Mouse (Mus musculus) ovary, postnatal 10 days (tissue): Measurements from ENCODE around the gene Lpcat1.
A peak's percentile ranks its signal among the peaks of the same experiment; 100 is the strongest.

Experiments
- DNase-seq: peaks from one replicate; pipeline ENCODE4 v3.0.0; 2022; ENCODE audit warnings: low spot score

Gene Lpcat1

DNA sequence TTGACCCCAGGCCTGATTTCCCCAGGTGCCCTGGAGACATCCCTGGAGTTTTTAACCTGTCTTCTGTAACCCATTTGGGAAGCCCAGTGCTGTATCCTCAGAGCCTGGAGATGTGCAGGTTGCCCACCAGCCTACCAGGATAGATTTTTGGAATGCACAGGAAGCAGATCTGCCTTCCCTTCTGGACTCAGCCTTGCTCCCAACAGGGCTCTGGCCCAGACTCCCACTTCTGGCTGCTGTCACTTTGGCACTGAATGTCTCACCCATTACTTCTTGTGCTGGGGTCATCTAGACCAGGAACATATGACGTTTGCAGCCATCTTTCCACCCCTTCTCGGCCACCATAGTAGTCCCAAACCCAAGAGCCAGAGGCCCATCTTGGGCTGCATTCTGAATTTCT, 10.8 kb downstream of the Lpcat1 start:
- DNase-seq = no peak

DNA sequence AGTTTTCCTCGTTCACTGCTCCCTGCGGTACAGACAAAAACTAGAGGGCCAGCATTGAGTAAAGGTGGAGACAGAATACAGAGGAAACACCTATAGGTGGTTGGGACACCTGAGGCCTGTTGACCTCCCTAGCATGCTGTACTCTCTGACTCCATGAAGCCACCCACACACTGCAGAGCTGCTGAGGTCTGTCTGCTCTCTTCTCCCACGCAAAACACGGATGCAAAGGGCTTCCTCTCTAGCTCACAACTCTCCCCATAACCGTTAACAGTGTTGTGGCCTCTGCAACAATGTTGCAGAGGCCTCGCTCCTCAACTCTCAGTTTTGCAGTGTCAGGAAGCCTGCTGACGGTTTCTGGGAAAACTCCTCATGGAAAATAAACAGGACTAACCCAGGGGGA, 15.5 kb downstream of the Lpcat1 start:
- DNase-seq = no peak

DNA sequence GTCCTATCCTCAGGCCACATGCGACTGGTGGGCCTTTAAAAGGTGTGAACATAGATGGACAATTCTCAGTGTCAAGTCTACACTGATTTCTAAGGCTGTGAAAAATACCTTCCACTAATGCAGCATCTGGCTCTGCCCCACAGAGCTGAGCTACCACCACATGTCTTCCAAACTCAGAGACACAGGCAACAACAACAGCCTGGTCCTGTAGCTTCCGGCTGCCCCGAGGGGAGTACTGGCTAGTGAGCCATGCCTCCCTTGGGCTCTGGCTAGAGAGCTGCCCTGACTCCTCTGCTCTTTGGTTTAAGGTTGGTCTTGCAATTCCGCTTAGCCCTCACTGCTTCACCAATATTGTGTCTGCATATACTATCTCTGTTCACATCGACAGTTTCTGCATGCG, 16.3 kb downstream of the Lpcat1 start:
- DNase-seq = no peak

DNA sequence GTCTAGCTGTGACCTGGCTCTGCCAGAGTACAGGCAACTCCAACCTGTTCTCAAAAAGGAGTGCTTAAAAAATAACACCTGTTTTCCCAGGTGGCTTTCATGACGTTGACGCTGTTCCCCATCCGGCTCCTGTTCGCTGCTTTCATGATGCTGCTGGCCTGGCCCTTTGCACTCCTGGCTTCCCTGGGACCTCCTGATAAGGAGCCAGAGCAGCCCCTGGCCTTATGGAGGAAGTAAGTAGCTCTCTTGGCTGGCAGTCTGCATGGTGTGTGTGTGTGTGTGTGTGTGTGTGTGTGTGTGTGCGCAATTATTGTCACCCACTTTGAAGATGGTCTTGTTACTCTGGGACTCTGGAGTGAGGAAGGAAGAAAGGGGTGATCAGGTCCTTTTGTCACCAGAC, 17.2 kb downstream of the Lpcat1 start:
- DNase-seq = no peak

DNA sequence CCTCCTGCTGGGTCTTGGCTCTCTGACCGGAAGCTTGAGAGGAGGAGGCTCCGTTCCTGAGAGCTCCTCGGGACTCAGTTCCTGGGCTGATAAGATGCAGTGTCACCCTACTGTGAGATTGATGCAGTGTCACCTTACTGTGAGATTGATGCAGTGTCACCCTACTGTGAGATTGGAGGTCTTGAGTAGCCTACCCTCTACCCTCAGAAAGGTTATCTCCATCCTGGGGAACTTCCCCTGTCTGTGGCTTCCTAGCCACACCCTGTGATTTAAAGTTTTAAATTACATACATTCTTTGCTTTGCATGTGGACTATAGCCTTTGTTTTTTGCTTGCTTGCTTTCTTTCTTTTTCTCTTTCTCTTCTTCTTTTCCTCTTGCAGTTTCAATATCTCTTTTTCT, 21.1 kb downstream of the Lpcat1 start:
- no peak for DNase-seq

DNA sequence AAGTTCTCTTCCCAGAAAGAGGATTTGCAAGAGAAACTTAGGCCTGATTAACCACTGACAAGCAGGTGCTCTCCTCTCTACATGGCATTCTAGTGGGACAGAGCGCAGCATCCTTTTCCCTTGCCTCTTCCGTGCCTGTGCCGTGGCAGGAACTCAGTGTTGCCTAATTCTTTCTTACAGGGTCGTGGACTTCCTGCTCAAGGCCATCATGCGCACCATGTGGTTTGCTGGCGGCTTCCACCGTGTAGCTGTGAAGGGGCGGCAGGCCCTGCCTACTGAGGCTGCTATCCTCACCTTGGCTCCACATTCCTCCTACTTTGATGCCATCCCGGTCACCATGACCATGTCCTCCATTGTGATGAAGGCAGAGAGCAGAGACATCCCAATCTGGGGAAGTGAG, 21.7 kb downstream of the Lpcat1 start:
- DNase-seq = no peak

DNA sequence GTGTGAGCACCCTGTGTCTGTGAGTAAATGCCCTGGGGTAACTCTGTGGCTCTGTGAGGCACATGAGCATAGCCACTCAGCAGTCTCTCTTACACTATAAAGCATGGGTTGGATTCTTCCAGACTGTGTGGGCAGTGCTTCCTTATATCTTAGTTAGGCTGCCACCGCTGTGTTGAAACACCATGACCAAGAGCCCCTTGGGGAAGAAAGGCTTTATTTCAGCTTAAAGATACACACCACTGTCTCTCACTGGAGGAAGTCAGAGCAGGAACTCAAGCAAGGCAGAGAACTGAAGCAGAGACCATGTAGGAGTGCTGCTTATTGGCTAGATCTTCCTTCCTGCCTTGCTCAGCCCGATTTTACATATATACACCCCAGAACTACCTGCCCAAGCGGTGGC, 23.0 kb downstream of the Lpcat1 start:
- no peak for DNase-seq

- no peak for DNase-seq
Observed at GRCm38 (mm10) chr13:73490564-73491170, 23.7 kb downstream of the Lpcat1 start.

- DNase-seq = no peak
Observed at GRCm38 (mm10) chr13:73493183-73493582, 26.2 kb downstream of the Lpcat1 start.

DNA sequence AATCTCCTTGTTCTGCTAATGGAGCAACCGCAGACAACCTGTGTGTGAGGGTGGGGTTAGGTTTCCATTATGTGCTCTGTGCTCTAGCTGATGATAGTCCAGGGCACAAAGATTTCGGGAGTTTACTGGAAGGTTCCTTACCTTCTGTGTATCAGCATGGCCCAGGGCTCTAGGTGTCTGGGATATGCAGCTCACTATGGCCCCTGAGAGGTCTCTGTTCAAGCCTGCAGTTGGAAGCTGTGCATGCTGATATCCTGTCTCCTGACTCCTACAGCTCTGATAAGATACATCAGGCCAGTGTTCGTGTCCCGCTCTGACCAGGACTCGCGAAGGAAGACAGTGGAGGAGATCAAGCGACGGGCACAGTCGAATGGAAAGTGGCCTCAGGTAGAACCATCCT, 27.5 kb downstream of the Lpcat1 start:
- DNase-seq = no peak

GRCm38 (mm10) chr13:73496137-73496536, 29.1 kb downstream of the Lpcat1 start:
- no peak for DNase-seq

DNA sequence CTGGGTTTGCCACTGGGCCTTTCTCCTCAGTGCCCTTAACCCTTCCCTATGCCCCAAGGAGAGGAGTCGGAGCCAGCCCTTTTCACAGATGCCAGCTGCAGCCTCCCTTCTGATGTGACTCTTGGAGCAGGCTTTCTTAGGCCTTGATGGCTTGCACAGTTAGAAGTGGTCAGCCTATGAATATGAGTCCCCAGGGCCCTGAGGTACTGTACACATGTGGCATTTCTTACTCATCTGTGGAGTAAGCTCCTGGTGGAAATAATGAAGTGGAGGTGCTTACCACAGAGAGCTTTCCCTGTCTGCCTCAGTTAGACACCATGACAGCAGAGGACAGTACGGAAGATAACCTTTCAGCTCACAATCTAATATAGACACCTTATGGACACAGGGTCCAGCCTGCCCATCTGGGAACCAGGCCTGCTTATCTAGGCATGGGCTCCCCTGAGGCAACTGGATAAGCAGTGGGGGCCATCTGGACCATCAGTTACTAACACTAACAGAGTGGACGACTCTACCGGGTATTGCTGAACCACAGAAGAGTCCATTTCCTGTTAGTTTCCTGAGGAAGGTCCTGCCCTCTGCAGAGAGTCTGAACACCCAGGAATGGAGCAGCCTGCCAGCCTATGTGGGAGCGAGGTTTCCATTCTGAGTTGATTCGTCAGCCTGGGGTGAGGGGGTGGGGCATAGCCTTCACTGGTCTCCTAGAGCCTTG, 33.1 kb downstream of the Lpcat1 start:
- DNase-seq = no peak

- no peak for DNase-seq
Observed at GRCm38 (mm10) chr13:73502719-73503118, 35.7 kb downstream of the Lpcat1 start.

- DNase-seq = peak; percentile 50
Observed at GRCm38 (mm10) chr13:73505686-73506467, 38.9 kb downstream of the Lpcat1 start.

- DNase-seq = no peak
Observed at GRCm38 (mm10) chr13:73508817-73509550, 42.0 kb downstream of the Lpcat1 start.

DNA sequence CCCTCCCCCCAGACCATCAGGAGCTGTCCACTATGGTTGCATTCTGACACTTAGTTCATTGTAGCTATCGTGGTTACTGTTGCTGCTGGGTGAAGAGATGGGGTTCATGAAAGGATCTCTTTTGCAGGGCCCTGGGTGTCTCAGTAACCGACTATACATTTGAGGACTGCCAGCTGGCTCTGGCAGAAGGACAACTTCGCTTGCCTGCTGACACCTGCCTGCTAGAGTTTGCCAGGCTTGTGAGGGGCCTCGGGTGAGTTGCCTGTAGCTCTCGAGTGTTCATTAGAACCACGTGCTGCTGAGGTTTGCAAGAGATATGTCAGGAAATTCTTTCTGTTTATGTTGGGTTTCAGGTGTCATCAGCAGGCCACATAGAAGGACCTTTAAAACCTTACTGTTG, 42.9 kb downstream of the Lpcat1 start:
- DNase-seq = no peak

- peak; percentile 54 for DNase-seq
Observed at GRCm38 (mm10) chr13:73512776-73513673, 46.0 kb downstream of the Lpcat1 start.

DNA sequence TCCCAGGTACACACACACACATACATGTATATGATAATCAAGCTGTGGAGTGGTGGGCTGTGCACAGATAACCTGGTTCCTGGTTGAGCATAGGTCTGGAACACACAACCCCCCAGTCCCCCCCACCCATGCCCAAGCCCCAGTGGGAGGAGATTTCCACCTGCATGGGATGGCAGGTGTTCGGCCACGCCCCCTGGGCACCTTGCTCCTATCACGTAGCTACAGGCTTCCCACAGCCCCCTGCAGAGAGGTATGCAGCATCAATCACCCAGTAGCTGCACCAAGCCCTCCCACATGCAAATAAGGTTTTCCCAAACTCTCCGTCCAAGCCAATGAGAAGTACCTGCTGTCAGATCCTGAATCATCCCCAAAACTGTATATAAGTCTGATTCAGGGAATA, 49.9 kb downstream of the Lpcat1 start:
- no peak for DNase-seq

GRCm38 (mm10) chr13:73533716-73534115, 66.7 kb downstream of the Lpcat1 start:
- DNase-seq = no peak

DNA sequence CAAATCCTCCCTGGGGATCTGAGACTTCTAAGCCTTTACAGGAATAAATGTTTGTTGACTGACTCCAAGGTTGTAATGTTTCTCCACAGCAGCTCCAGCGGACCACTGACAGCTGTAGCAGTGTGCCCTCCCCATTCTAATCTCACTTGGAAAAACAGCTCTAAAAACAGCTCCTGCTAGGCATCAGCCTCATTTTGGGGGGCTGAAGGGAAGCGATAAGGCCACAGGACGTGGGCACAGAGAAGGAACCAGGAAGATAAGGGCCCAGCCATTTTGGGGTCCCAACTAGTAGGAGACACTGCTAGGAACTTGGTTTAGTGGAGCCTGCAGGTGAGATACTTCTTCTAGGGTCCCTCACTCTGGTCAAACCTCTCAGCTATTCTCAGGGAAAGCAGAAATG, 68.3 kb downstream of the Lpcat1 start:
- DNase-seq = no peak

DNA sequence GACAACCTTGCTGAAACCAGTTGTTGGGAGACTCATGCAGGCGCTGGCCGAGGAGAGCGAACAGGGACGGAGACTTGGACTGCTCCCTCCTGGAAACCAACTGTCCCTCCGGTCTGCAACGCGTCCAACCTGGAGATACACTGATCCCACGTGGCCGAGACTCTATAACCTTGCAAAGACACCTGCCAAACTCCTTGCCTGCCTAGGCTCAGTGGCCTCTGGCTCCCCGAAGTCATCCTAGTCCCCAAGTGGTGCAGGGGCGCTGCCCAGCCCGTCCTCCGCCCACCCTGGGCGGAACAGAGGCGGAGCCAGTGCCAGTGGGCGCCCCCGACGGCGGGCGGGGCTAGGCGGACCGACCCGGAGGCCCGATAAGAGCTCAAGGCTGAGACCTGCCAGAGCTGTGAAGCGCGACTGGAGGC, 69.4 kb downstream of the Lpcat1 start, which contains the start of gene Slc6a3:
Slc6a3 (plus strand) TSS at position 345 of the 419 bp plus-strand sequence.
- DNase-seq = peak; percentile 7
